Mouse (Mus musculus): ENCODE measurements around the gene Arhgef5.

- TF ChIP-seq EP300 (IDR thresholded peaks at IDR 0.05; ENCODE audit: insufficient read depth, low read depth, low read length) = no peak
- no peak for TF ChIP-seq CTCF (IDR thresholded peaks at IDR 0.05)
These were observed 26.7 kb downstream of the Arhgef5 start for GRCm38 (mm10) chr6:43292041-43292440.
